Mouse (Mus musculus): ENCODE results near the gene Atg101. TPM values are rescaled to one million over a fixed set of nuclear protein-coding genes. Genes with fewer than 3 reads are reported as not detected.

Gene Atg101
- polyA plus RNA-seq (2015; fragmentation: Nextera tagmentation; extraction: Ambion mirVana), result 81.6 and 85.1 TPM in 2 replicates

- Histone ChIP-seq H3K4me2 (peak within 1 kb of the TSS; percentile 78), H3K36me3 (ENCODE audit: poor library complexity, severe bottlenecking) (peaks cover 29% of the 10 kb centered on the region), H3K9me3 (replicated peaks) (no peaks in the 10 kb centered on the region), H3K27ac (peak within 1 kb of the TSS; percentile 77), H3K27me3 (no peaks in the 10 kb centered on the region), H3K4me1 (peaks cover 22% of the 10 kb centered on the region), H3K4me3 (peak within 1 kb of the TSS; percentile 76), H3K9ac (peak within 1 kb of the TSS; percentile 83)
- peak; percentile 96 for ATAC-seq
- WGBS, result 0% methylated on average over 61 of the region's 61 CpGs
Measured at GRCm38 (mm10) chr15:101283911-101284750, at the start of gene Atg101. Atg101 (plus strand) TSS chr15:101284272.

GRCm38 (mm10) chr15:101234611-101235341 is 49.3 kb upstream of the Atg101 start:
- no peak overlapping the region for H3K4me3 ChIP-seq
- peaks cover 14% of the 10 kb centered on the region for H3K36me3 ChIP-seq (ENCODE audit: poor library complexity, severe bottlenecking)
- peaks cover 23% of the 10 kb centered on the region for H3K4me1 ChIP-seq
- ATAC-seq, result no peak
- H3K9ac ChIP-seq, result no peak overlapping the region
- no peaks in the 10 kb centered on the region for H3K9me3 ChIP-seq (replicated peaks)
- 55% methylated on average over 10 of the region's 10 CpGs for WGBS
- no peak overlapping the region for H3K4me2 ChIP-seq
- no peak overlapping the region for H3K27ac ChIP-seq
- 0 out of 2 replicates have a peak, but pooled peaks cover 9% of the 10 kb centered on the region for H3K27me3 ChIP-seq

GRCm38 (mm10) chr15:101235342-101235698 is 48.8 kb upstream of the Atg101 start:
- WGBS, result 36% methylated on average over 5 of the region's 5 CpGs
- no peak for ATAC-seq
- Histone ChIP-seq H3K27me3 (0 out of 2 replicates have a peak, but pooled peaks cover 9% of the 10 kb centered on the region), H3K4me3 (no peak overlapping the region), H3K36me3 (ENCODE audit: poor library complexity, severe bottlenecking) (peaks cover 14% of the 10 kb centered on the region), H3K4me2 (no peak overlapping the region), H3K27ac (no peak overlapping the region), H3K9ac (no peak overlapping the region), H3K4me1 (peaks cover 23% of the 10 kb centered on the region), H3K9me3 (replicated peaks) (no peaks in the 10 kb centered on the region)

GRCm38 (mm10) chr15:101235728-101236327 is 48.2 kb upstream of the Atg101 start:
- Histone ChIP-seq H3K9ac (no peak overlapping the region), H3K36me3 (ENCODE audit: poor library complexity, severe bottlenecking) (peaks cover 9% of the 10 kb centered on the region), H3K27me3 (0 out of 2 replicates have a peak, but pooled peaks cover 9% of the 10 kb centered on the region), H3K4me1 (peaks cover 24% of the 10 kb centered on the region), H3K27ac (no peak overlapping the region), H3K4me3 (no peak overlapping the region), H3K9me3 (replicated peaks) (no peaks in the 10 kb centered on the region), H3K4me2 (no peak overlapping the region)
- 52% methylated on average over 11 of the region's 12 CpGs for WGBS
- no peak for ATAC-seq

GRCm38 (mm10) chr15:101236878-101237277 is 47.2 kb upstream of the Atg101 start:
- ATAC-seq, result no peak
- 10% methylated on average over 3 of the region's 3 CpGs for WGBS
- no peak overlapping the region for H3K27ac ChIP-seq
- peaks cover 7% of the 10 kb centered on the region; the same call in 1 of the 2 replicates for H3K27me3 ChIP-seq
- H3K4me2 ChIP-seq, result no peak overlapping the region
- no peak overlapping the region for H3K9ac ChIP-seq
- H3K4me1 ChIP-seq, result peaks cover 30% of the 10 kb centered on the region
- no peak overlapping the region for H3K4me3 ChIP-seq
- H3K36me3 ChIP-seq (ENCODE audit: poor library complexity, severe bottlenecking), result no peaks in the 10 kb centered on the region
- no peaks in the 10 kb centered on the region for H3K9me3 ChIP-seq (replicated peaks)

GRCm38 (mm10) chr15:101238885-101239511 is 45.1 kb upstream of the Atg101 start:
- H3K4me1 ChIP-seq, result peaks cover 30% of the 10 kb centered on the region
- peaks cover 10% of the 10 kb centered on the region; the same call in 1 of the 2 replicates for H3K27me3 ChIP-seq
- 6% methylated on average over 28 of the region's 28 CpGs for WGBS
- H3K36me3 ChIP-seq (ENCODE audit: poor library complexity, severe bottlenecking), result no peaks in the 10 kb centered on the region
- peak overlapping the region; percentile 41; the same call in 1 of the 2 replicates for H3K9ac ChIP-seq
- peak; percentile 50; the same call in 1 of the 2 replicates for ATAC-seq
- peak overlapping the region; percentile 22 for H3K4me3 ChIP-seq
- H3K27ac ChIP-seq, result no peak overlapping the region
- H3K9me3 ChIP-seq (replicated peaks), result no peaks in the 10 kb centered on the region
- peak overlapping the region; percentile 55 for H3K4me2 ChIP-seq

- H3K4me1 ChIP-seq, result peaks cover 27% of the 10 kb centered on the region
- H3K4me3 ChIP-seq, result no peak overlapping the region
- H3K27ac ChIP-seq, result no peak overlapping the region
- H3K36me3 ChIP-seq (ENCODE audit: poor library complexity, severe bottlenecking), result no peaks in the 10 kb centered on the region
- no peaks in the 10 kb centered on the region for H3K9me3 ChIP-seq (replicated peaks)
- no peak overlapping the region for H3K4me2 ChIP-seq
- H3K27me3 ChIP-seq, result peaks cover 10% of the 10 kb centered on the region; the same call in 1 of the 2 replicates
- ATAC-seq, result no peak
- no peak overlapping the region for H3K9ac ChIP-seq
- 59% methylated on average over 8 of the region's 8 CpGs for WGBS
Measured at GRCm38 (mm10) chr15:101239821-101240220, 44.3 kb upstream of the Atg101 start.

- no peaks in the 10 kb centered on the region for H3K36me3 ChIP-seq (ENCODE audit: poor library complexity, severe bottlenecking)
- peak overlapping the region; percentile 32 for H3K4me2 ChIP-seq
- no peaks in the 10 kb centered on the region for H3K9me3 ChIP-seq (replicated peaks)
- peaks cover 10% of the 10 kb centered on the region; the same call in 1 of the 2 replicates for H3K27me3 ChIP-seq
- H3K9ac ChIP-seq, result no peak overlapping the region
- ATAC-seq, result peak; percentile 68
- H3K27ac ChIP-seq, result no peak overlapping the region
- peaks cover 19% of the 10 kb centered on the region for H3K4me1 ChIP-seq
- H3K4me3 ChIP-seq, result no peak overlapping the region
- WGBS, result 13% methylated on average over 10 of the region's 10 CpGs
Measured at GRCm38 (mm10) chr15:101240799-101241204, 43.3 kb upstream of the Atg101 start.

GRCm38 (mm10) chr15:101241236-101241635 is 42.8 kb upstream of the Atg101 start:
- Histone ChIP-seq H3K4me3 (no peak overlapping the region), H3K9me3 (replicated peaks) (no peaks in the 10 kb centered on the region), H3K4me1 (peaks cover 18% of the 10 kb centered on the region), H3K36me3 (ENCODE audit: poor library complexity, severe bottlenecking) (no peaks in the 10 kb centered on the region), H3K27ac (no peak overlapping the region), H3K27me3 (peaks cover 10% of the 10 kb centered on the region; the same call in 1 of the 2 replicates), H3K4me2 (peak overlapping the region; percentile 32), H3K9ac (no peak overlapping the region)
- 61% methylated on average over 9 of the region's 9 CpGs for WGBS
- no peak for ATAC-seq

GRCm38 (mm10) chr15:101241853-101242252 is 42.2 kb upstream of the Atg101 start:
- Histone ChIP-seq H3K4me3 (no peak overlapping the region), H3K9ac (no peak overlapping the region), H3K27ac (no peak overlapping the region), H3K4me1 (peaks cover 21% of the 10 kb centered on the region), H3K36me3 (ENCODE audit: poor library complexity, severe bottlenecking) (no peaks in the 10 kb centered on the region), H3K9me3 (replicated peaks) (no peaks in the 10 kb centered on the region), H3K4me2 (no peak overlapping the region), H3K27me3 (peaks cover 10% of the 10 kb centered on the region; the same call in 1 of the 2 replicates)
- no peak for ATAC-seq
- WGBS, result 82% methylated on average over 9 of the region's 9 CpGs

GRCm38 (mm10) chr15:101242645-101243044 is 41.4 kb upstream of the Atg101 start:
- Histone ChIP-seq H3K4me2 (no peak overlapping the region), H3K9ac (no peak overlapping the region), H3K27me3 (peaks cover 10% of the 10 kb centered on the region; the same call in 1 of the 2 replicates), H3K4me3 (no peak overlapping the region), H3K27ac (no peak overlapping the region), H3K9me3 (replicated peaks) (no peaks in the 10 kb centered on the region), H3K4me1 (peaks cover 26% of the 10 kb centered on the region), H3K36me3 (ENCODE audit: poor library complexity, severe bottlenecking) (no peaks in the 10 kb centered on the region)
- WGBS, result 22% methylated on average over 8 of the region's 8 CpGs
- ATAC-seq, result no peak

Data from forebrain, embryonic 13.5 days (tissue).